Mouse (Mus musculus) ZHBTc4 (cell line): ENCODE data around the gene Sec14l1.
A peak's percentile ranks its signal among the peaks of the same experiment; 100 is the strongest.
"Not testable (repeated sequence)": the region's sequence is repeated elsewhere in the genome, so short reads cannot be mapped to it uniquely, and the experiment has no call there.

Experiments
- DNase-seq: peaks from one replicate; pipeline ENCODE4 v3.0.0-alpha.2; 2011; ENCODE audit warnings: low read depth, low spot score

The Sec14l1 gene

DNA sequence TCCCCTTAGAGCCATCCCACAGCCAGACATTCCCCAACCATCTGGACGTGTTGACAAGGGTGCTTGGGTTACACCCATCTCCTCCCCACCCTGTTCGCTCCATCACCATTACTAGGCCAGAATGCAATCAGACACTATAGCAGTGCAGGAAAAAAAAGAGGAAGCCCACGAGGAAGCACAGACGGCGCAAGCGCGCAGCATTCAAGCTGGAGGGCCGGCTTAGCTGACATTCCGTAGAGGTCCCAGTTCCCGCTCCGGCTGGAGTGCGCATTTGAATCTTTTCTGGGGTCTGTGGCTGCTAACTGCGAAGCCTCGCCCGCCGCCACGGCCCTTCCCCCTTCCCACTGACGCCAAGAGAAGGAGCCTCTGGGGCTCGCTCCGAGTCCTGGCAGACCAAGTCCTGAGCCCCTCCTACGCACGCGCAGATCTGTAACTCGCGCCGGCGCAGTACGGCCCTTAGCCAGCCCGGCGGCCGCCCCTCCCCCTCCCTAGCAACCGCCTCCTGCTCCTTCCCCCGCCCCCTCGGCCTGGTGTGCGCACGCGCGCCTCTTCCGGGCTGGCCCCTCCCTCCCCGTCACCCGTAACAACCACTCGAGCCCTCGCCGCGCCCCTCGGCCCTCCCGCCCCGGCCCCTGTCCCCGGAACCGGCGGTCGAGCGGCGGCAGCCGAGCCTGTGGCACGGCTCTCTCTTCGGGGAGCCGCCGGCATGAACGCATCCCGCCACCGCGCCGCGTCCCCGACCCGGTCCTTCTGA is at the start of gene Sec14l1:
Gene Sec14l1, plus strand, starts transcription at position 577 of the 754 bp plus-strand sequence.
- DNase-seq = peak; percentile 99

DNA sequence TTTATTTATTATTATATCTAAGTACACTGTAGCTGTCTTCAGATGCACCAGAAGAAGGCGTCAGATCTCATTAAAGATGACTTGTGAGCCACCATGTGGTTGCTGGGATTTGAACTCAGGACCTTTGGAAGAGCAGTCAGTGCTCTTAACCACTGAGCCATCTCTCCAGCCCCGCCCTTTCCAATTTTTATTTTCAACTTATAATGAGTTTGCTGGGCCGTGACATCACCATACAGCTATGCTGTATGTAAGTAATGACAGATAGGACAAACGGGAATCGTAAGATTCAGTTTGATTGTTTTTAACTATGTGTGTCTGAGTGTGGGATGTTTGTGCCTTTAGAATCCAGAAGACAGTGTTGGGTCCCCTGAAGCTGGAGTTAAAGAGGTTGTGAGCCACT is 49.4 kb upstream of the Sec14l1 start:
- not testable (repeated sequence) for DNase-seq

GRCm38 (mm10) chr11:117066738-117067137 is 48.2 kb upstream of the Sec14l1 start:
- DNase-seq = peak; percentile 54

DNA sequence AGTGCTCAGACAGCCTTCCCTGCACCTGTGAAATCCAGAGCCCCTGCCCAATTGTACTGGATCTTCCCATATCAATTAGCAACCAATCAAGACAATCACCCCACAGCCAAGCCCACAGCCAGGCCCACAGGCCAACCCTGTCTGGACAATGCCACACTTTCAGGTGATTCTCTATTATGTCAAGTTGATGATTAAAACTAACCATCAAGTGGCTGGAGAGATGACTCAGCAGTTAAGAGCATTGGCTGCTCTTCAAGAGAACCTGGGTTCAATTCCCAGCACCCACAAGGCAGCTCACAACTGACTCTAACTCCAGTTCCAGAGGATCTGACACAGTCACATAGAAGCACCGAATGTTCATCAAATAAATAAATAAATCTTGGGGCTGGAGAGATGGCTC is 46.6 kb upstream of the Sec14l1 start:
- peak; percentile 53 for DNase-seq

- DNase-seq = peak; percentile 61
Measured at GRCm38 (mm10) chr11:117069027-117069426, 45.9 kb upstream of the Sec14l1 start.

DNA sequence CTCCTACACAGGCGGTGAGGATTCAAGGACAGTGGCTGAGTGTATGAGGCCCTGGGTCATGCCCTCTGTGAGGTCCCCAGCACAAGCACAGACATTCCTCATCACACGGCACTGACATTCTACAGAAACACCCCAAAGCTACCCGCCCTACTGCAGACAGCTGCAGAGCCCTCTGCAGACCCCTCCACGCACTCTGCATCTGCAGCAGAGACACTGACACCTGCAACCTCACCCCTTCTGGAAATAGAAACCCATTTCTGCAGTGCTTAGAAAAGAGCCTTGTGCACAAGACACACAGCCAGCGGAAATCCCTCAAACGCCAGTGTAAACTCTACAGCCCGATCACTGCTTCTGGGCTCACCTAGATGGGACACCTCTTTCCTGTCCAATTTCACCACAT is 44.3 kb upstream of the Sec14l1 start:
- DNase-seq = no peak

DNA sequence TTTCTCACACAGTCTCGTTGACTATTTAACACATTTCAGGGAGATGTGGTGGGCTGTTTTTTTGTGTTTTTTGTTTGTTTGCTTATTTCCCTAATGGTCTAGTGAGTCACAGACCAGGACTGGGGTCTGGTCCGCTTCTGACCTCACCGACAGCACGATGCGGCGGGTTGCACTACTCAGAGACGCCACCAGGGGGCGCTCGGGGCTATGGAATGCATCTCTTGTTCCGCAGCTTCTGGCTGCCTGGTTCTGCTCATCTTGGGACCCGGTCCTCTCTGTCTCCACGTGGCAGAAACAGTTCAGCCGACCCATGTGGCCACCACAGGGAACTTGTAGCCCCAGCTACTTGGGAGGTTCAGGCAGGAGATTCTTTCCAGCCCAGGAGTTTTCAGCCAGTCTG is 42.8 kb upstream of the Sec14l1 start:
- DNase-seq = peak; percentile 95

- DNase-seq = no peak
Measured at GRCm38 (mm10) chr11:117073426-117073825, 41.5 kb upstream of the Sec14l1 start.

DNA sequence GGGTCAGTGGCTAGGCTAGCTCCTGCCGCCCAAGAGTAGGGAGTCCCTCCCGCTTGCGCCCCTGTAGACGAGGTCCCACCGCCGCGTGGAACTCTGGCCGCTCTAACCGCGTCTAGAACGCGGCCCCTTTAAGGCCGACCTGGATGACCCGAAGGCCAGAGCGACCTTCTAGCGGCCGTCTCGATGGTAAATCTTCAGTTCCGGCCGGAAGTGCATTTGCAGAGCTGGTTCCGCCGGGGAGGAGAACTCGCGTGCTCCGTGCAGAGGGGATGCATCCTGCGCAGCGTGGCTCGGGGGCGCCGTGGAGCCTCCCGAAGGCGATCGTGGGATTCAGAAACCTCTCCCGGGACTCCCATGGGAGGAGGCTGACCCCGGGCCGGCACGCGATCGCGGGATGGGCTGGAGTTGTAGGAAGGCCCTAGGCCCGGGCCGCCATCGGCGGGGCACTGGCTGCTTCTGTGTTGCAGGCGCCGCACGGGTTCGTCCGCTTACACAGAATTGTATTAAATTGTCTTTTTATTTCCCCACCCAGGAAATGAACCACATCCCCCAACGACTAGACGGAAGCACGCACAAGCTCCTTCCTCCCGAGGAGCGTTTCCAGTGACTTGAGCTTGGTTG is 38.3 kb upstream of the Sec14l1 start:
- DNase-seq = peak; percentile 93

- DNase-seq = no peak
Measured at GRCm38 (mm10) chr11:117077227-117077626, 37.7 kb upstream of the Sec14l1 start.

- DNase-seq = no peak
Measured at GRCm38 (mm10) chr11:117077902-117078301, 37.1 kb upstream of the Sec14l1 start.

- DNase-seq = no peak
Measured at GRCm38 (mm10) chr11:117078637-117079240, 36.2 kb upstream of the Sec14l1 start.

- DNase-seq = no peak
Measured at GRCm38 (mm10) chr11:117079651-117080190, 35.2 kb upstream of the Sec14l1 start.

DNA sequence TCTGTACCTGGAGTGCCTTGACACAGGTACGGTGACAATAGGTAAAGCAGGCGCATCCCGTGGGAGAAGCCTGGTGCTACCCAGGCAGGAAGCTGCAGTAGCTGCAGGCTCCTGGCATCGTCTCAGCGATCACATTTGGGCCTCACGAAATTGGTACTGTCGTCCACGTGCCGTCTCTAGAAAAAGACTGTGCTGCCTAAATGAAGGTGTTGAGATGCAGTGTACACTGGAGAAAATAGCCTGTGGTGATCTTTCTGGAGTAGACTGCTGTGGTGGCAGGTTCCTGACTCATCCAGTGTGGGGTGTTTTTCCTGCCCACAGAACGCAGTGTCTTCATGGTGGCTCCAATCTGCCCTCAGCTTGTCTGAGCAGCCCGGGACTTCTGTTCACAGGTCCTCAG is 34.8 kb upstream of the Sec14l1 start:
- DNase-seq = no peak

DNA sequence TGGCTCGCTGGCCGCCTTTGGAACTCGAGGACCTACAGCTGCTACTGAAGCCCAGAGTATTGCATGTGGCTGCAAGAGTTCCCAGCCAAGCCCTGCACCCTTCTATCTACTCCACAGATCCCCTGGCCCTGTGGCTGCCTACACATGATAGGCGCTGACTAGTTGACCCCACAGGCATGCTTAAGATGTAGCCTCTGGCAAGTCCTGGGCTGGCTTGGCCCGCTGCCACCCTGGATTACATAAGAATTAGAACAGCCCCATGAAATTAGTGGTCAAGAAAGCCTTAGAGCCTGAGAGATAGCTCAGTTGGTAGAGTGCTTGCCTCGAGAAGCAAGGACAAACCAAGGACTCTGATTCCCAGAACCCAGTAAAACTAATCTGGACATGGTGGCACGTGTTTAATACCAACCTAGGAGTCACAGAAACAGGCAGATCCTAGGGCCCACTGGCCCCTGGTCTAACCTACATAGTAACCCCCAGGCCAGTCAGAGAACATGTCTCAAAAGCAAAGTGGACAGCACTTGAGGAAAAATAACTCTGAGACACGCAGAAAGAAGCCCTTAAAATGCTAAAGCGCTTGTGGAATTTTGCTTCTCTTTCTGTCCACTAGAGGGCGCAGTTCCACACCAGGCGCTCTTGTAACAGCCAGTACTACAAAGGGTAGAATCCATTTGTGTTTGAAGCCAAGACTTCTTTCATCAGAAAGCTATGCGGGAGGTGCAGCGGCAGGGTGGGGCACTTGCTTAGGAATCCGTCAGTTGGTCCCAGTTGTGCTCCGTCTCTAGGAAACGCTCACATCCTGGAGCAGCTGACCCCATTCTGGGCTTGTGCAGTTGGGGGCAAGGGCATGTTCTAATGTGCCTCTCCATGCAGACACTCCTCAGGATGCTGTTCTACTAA is 33.6 kb upstream of the Sec14l1 start:
- peak; percentile 99 for DNase-seq

GRCm38 (mm10) chr11:117082353-117082934 is 32.5 kb upstream of the Sec14l1 start:
- peak; percentile 91 for DNase-seq

- DNase-seq = peak; percentile 93
Measured at GRCm38 (mm10) chr11:117083052-117083881, 31.7 kb upstream of the Sec14l1 start.

GRCm38 (mm10) chr11:117083882-117084260 is 31.1 kb upstream of the Sec14l1 start:
- DNase-seq = peak; percentile 90

GRCm38 (mm10) chr11:117086215-117086614 is 28.8 kb upstream of the Sec14l1 start:
- no peak for DNase-seq
